Comparison of ENCODE assay signal across 16 mouse cellular contexts in the genomic region with DNA sequence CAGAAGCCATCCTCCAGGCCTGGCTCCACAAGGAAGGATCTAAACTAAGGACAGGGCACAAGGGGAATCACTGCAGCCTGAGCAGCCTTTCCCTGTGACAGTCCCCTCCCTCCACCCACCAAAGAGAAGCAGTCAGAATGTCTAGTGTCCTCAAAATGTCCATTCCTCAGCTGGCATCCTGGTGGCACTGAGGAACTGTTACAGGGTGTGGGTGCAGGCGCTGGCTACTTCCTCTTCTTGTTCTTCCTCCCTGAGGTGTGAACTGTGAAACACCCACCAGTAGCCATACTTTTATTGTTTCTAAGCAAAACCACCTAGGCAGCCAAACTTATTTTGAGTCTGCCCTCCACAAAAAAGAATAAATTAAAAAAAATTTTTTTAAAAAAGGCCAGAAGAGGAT.
"Had no signal": no experiment of that assay in that cellular context is flagged by ENCODE, and none has a peak within 500 bp of the region (broad histone marks: within the 10 kb centered on the region; RNA-seq: fewer than 3 reads in every experiment).

No protein-coding gene starts in this region.

- H3K4me3 ChIP-seq: kidney, embryonic 15.5 days; left cerebral cortex, adult 2 months; limb, embryonic 10.5 days; liver, embryonic 15.5 days; midbrain, embryonic 13.5 days; neural tube, embryonic 12.5 days had no signal

- H3K36me3 ChIP-seq: kidney, embryonic 15.5 days; limb, embryonic 10.5 days; liver, embryonic 15.5 days; midbrain, embryonic 13.5 days; neural tube, embryonic 12.5 days had no signal

- H3K9me3 ChIP-seq: kidney, embryonic 15.5 days; limb, embryonic 10.5 days; liver, embryonic 15.5 days; midbrain, embryonic 13.5 days; neural tube, embryonic 12.5 days had no signal

- H3K27ac ChIP-seq: kidney, embryonic 15.5 days; left cerebral cortex, adult 2 months; limb, embryonic 10.5 days; liver, embryonic 15.5 days; macrophage; midbrain, embryonic 13.5 days; neural tube, embryonic 12.5 days had no signal

- H3K27me3 ChIP-seq: kidney, embryonic 15.5 days; liver, embryonic 15.5 days; midbrain, embryonic 13.5 days; neural tube, embryonic 12.5 days had no signal

- H3K4me1 ChIP-seq: kidney, embryonic 15.5 days; limb, embryonic 10.5 days; liver, embryonic 15.5 days; midbrain, embryonic 13.5 days; neural tube, embryonic 12.5 days had no signal

- H3K4me2 ChIP-seq: kidney, embryonic 15.5 days; liver, embryonic 11.5 days; liver, embryonic 15.5 days; midbrain, embryonic 13.5 days; neural tube, embryonic 12.5 days had no signal

- ATAC-seq: lung, postnatal 0 days; midbrain, embryonic 13.5 days had no signal

- DNase-seq: kidney, adult 18-20 months; kidney, postnatal 25 days; lung, adult 2 months; retina, postnatal 1 day; right cerebral cortex, postnatal 14 days; thymus, adult 18-20 months; thymus, postnatal 14 days had no signal

- H3K9ac ChIP-seq: kidney, embryonic 15.5 days; liver, embryonic 15.5 days; midbrain, embryonic 13.5 days; neural tube, embryonic 12.5 days had no signal
